Mouse (Mus musculus): ENCODE results near the gene Rnf186. TPM values are rescaled to one million over a fixed set of nuclear protein-coding genes. Genes with fewer than 3 reads are reported as not detected.

Rnf186 gene
- total RNA-seq, 2 experiments from 2014 or later = not detected

GRCm38 (mm10) chr4:139011201-139011702 lies 44.3 kb downstream of the Rnf186 start:
- DNase-seq (ENCODE audit: low spot score) = no peak

GRCm38 (mm10) chr4:139013281-139013680 lies 46.4 kb downstream of the Rnf186 start:
- DNase-seq (ENCODE audit: low spot score) = no peak

GRCm38 (mm10) chr4:139014793-139015192 lies 47.9 kb downstream of the Rnf186 start:
- DNase-seq (ENCODE audit: low spot score) = no peak

Other genes starting within 250 kb of the Rnf186 start
- not detected for gene Pla2g2c, start 242.3 kb upstream of the Rnf186 start, total RNA-seq (2021)
- gene Ubxn10, start 229.9 kb upstream of the Rnf186 start, total RNA-seq (2021) = under 1 TPM; 0.09 to 0.33 TPM
- under 1 TPM in 1 of 2 experiments, not detected in 1; 0.11 TPM for gene Pla2g2f, start 209.5 kb upstream of the Rnf186 start, total RNA-seq (2021)
- under 1 TPM; 0.39 to 0.59 TPM for gene Pla2g2d, start 191.4 kb upstream of the Rnf186 start, total RNA-seq (2021)
- 1 to 10 TPM; 1.6 to 5.4 TPM for gene Pla2g5, start 103.6 kb upstream of the Rnf186 start, total RNA-seq (2021)
- gene Gm13030, start 93.1 kb upstream of the Rnf186 start, total RNA-seq (2021) = not detected
- gene Pla2g2e, start 89.2 kb upstream of the Rnf186 start, total RNA-seq (2021) = not detected
- gene Otud3, start 53.2 kb upstream of the Rnf186 start, total RNA-seq (2021) = 10 to 100 TPM; 16.2 to 17.6 TPM
- 10 to 100 TPM; 10.2 to 14.3 TPM for gene Tmco4, start 5.8 kb downstream of the Rnf186 start, total RNA-seq (2021)
- gene Htr6, start 108.5 kb downstream of the Rnf186 start, total RNA-seq (2021) = not detected
- gene Nbl1, start 125.9 kb downstream of the Rnf186 start, total RNA-seq (2021) = 10 to 100 TPM; 18.5 to 29.9 TPM
- 100 to 1,000 TPM; 310 to 342 TPM for gene Minos1, start 164.0 kb downstream of the Rnf186 start, total RNA-seq (2021)
- 100 to 1,000 TPM; 416 to 422 TPM for gene Capzb, start 225.8 kb downstream of the Rnf186 start, total RNA-seq (2021)

Data from gastrocnemius, adult 18-20 months (tissue).